Mouse (Mus musculus): Measurements from ENCODE around the gene Zbtb22. TPM values are rescaled to one million over a fixed set of nuclear protein-coding genes. Genes with fewer than 3 reads are reported as not detected.
"Not testable (repeated sequence)": the region's sequence is repeated elsewhere in the genome, so short reads cannot be mapped to it uniquely, and the experiment has no call there.

Zbtb22 gene
- polyA plus RNA-seq, 1 experiment, result 26.3 TPM

DNA sequence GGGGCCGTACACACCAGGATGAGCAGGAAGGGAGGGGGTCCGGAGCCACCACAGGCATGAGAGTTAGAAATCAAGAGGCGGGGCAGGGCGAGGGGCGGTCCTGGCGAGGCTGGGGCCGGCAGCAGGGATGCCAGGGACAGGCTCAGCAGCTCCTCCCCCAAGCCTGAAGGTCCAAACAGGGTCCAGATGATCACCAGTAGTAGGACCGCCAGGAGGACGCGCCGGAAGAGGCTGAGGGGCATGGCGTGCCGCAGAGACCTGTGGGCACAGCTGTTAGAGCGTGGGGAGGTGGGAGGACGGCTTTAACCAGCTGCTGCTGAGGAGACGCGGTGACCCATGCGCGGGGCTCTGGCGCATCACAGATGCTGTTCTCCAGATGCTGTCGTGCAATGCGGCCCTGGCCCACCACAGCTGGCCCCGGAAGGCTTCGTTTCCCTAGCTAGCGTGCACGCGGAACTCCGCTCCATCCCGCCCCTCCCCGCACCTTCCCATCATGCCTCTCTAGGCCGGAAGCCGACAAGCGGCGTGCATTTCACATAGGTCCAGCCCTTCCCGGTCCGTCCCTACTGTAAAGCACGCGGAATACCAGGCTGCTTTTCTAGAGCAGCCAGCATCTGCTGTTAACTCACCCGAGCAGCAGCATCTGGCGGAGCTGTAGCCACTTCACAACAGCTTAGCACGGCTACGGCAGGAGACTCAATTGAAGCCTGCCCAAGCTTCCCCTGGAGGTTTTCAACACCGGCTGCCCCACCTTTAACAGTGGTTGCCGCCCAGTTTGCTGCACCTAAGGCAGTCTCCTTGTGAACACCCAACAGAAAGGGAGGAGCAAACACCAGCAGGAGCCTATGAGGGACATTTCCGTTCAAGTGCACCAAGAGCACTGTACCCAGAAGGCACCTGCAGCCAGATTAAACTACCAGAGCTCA, 35.6 kb downstream of the Zbtb22 start, which contains the start of gene B3galt4:
Gene B3galt4, minus strand, starts transcription at position 468 of the 926 bp plus-strand sequence.
- TF ChIP-seq POLR2A (IDR thresholded peaks at IDR 0.05; ENCODE audit: borderline replicate concordance, control insufficient read depth, low read depth, low read length) (peak; percentile 59; the same call in 1 of the 2 replicates), CTCF (IDR thresholded peaks at IDR 0.05; ENCODE audit: control insufficient read depth, insufficient read depth, low read length) (peak; percentile 4; the same call in 1 of the 2 replicates)
- WGBS, result 1% methylated on average over 45 of the region's 45 CpGs
- H3K4me1 ChIP-seq (ENCODE audit: control insufficient read depth, insufficient read depth, low read length), result peaks cover 9% of the 10 kb centered on the region
- peak within 1 kb of the TSS; percentile 82 for H3K4me3 ChIP-seq (replicated peaks; ENCODE audit: control insufficient read depth, low read depth, low read length)
- H3K27ac ChIP-seq (ENCODE audit: control insufficient read depth, insufficient read depth, low read depth, low read length, poor library complexity), result peak within 1 kb of the TSS; percentile 85

DNA sequence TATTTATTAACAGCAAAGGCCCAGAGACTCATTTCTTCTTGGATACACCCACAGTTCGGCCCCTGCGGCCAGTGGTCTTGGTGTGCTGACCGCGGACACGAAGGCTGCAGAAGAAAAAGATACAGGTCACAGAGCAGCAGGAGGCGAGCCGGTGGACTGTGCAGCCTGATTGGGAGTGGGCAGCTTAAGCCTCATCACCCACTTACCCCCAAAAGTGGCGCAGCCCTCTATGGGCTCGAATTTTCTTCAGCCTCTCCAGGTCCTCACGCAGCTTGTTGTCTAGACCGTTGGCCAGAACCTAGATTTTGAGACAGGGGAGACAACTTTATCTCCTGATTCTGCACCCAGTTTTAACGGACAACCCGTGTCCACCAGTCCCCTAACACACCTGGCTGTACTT, 36.3 kb downstream of the Zbtb22 start:
- 80% methylated on average over 13 of the region's 13 CpGs for WGBS

DNA sequence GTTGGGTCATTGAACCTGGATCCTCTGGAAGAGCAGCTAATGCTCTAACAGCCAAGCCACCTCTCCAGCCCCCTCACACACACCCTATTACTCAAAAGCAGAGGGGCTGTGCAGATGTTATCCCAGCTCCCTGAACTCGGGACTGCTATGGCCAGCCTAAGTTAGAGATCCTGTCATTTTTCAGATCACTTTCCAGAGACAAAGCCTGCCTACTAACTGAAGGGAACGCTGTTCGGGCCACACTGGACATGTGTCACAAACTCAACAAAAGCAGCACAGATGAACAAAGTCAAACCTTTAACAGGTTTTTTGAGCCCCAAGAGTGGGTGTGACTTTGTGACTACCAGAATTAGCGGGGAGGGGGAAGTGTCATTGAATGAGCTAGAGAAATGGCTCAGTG, 37.2 kb downstream of the Zbtb22 start:
- TF ChIP-seq CTCF (IDR thresholded peaks at IDR 0.05; ENCODE audit: control insufficient read depth, insufficient read depth, low read length) (no peak), POLR2A (IDR thresholded peaks at IDR 0.05; ENCODE audit: borderline replicate concordance, control insufficient read depth, low read depth, low read length) (no peak)
- WGBS, result 73% methylated on average over 4 of the region's 4 CpGs
- no peak overlapping the region for H3K4me3 ChIP-seq (replicated peaks; ENCODE audit: control insufficient read depth, low read depth, low read length)
- no peak overlapping the region for H3K27ac ChIP-seq (ENCODE audit: control insufficient read depth, insufficient read depth, low read depth, low read length, poor library complexity)
- peaks cover 7% of the 10 kb centered on the region for H3K4me1 ChIP-seq (ENCODE audit: control insufficient read depth, insufficient read depth, low read length)

More for the DNA sequence above, 36.3 kb downstream of the Zbtb22 start:
- not testable (repeated sequence) for H3K4me3 ChIP-seq (replicated peaks; ENCODE audit: control insufficient read depth, low read depth, low read length); H3K4me1 ChIP-seq (ENCODE audit: control insufficient read depth, insufficient read depth, low read length)
- H3K27ac ChIP-seq (ENCODE audit: control insufficient read depth, insufficient read depth, low read depth, low read length, poor library complexity), result 0 out of 2 replicates have a peak overlapping the region, but pooled peaks have one; percentile 11

DNA sequence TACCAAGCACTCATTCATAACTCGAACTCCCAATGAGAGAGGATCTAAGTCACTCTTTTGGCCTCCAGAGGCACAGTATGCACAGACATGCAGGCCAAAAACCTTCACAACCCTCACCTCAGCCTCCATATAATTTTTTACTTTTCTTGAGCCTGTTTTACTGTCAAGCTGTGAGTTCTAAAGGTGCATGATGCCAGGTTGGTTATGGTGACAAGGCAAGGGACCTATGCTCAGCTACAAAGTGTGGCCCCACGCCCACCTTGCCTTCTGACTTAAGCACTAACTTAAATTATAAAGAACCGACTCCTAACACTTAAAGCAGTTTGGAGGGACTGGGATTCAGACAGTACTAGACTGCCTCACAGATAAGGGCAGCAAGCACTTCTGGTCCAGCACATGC, 37.6 kb downstream of the Zbtb22 start:
- TF ChIP-seq CTCF (IDR thresholded peaks at IDR 0.05; ENCODE audit: control insufficient read depth, insufficient read depth, low read length), result no peak
- TF ChIP-seq POLR2A (IDR thresholded peaks at IDR 0.05; ENCODE audit: borderline replicate concordance, control insufficient read depth, low read depth, low read length), result no peak
- Histone ChIP-seq H3K4me3 (replicated peaks; ENCODE audit: control insufficient read depth, low read depth, low read length) (no peak overlapping the region), H3K27ac (ENCODE audit: control insufficient read depth, insufficient read depth, low read depth, low read length, poor library complexity) (no peak overlapping the region), H3K4me1 (ENCODE audit: control insufficient read depth, insufficient read depth, low read length) (peaks cover 4% of the 10 kb centered on the region)
- WGBS, result 73% methylated on average over 3 of the region's 3 CpGs

DNA sequence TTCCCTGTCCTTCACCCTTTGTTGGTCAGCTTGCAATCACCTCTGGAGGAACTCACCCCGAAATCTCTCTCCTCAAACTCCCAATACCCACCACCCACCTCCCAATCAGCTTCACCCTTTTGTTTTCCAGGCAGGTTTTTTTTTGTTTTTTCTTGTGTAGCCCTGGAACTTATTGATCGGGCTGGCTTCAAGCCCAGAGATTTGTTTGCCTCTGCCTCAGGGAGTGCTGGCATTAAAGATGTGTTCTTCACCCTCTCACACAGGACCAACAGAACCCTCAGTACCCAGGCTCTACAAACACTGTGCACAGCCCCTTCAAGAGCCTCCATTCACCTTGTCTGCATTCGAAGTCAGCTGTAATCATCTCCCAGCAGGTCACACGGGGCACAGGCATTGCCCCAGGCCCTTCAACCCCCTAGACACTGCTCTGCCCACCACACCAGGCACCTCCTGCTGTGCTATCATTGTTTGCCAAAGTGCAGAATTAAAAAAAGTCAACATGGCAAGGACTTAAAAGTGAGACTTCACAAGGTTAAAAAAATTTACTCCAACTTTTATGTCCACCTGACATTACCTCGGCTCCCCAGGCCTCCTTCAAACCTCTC, 38.4 kb downstream of the Zbtb22 start:
- WGBS, result 36% methylated on average over 5 of the region's 5 CpGs
- H3K27ac ChIP-seq (ENCODE audit: control insufficient read depth, insufficient read depth, low read depth, low read length, poor library complexity), result no peak overlapping the region
- TF ChIP-seq CTCF (IDR thresholded peaks at IDR 0.05; ENCODE audit: control insufficient read depth, insufficient read depth, low read length) (no peak), POLR2A (IDR thresholded peaks at IDR 0.05; ENCODE audit: borderline replicate concordance, control insufficient read depth, low read depth, low read length) (no peak)
- peaks cover 3% of the 10 kb centered on the region for H3K4me1 ChIP-seq (ENCODE audit: control insufficient read depth, insufficient read depth, low read length)
- H3K4me3 ChIP-seq (replicated peaks; ENCODE audit: control insufficient read depth, low read depth, low read length), result peak overlapping the region; percentile 65

DNA sequence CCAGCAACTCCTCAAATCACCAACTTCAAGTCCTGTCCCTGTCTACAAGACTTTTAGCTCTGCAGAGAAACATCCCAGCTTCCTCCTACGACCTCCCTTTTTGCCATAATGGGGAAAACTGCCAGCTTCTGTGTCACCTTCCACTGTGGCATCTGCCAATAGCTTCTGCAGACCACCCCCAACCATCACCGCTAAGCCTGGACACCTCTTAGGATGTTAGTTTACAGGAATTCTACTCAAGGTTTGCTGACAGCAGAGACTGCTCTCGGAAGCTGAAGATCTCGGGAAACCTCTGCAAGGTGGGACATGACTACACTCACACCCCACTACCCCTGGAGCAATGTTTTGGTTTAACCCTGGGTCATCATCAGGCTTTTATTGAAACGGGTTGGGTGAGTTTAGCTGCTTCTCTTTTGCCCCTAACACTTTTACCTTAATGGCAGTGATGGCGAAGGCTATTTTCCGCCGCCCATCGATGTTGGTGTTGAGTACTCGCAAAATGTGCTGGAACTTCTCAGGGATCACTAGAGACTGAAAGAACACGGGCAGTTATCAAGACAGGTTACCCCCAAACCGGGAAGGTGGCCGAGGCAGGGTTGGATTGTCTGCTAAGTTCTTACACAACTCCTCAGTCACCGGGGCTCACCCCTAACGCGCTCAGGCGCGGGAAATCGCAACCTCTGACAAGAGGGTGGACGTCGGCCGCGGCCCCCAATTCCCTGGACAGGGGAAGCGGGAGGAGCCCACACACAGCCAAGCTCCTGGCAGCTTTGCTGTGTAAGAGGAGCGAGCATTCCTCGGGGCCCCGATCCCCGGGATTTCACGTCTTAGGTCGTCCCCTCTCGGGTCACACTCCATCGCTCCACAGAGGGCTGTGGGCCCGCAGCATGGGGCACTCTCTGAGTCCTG, 39.2 kb downstream of the Zbtb22 start:
- H3K4me1 ChIP-seq (ENCODE audit: control insufficient read depth, insufficient read depth, low read length), result peaks cover 3% of the 10 kb centered on the region
- TF ChIP-seq POLR2A (IDR thresholded peaks at IDR 0.05; ENCODE audit: borderline replicate concordance, control insufficient read depth, low read depth, low read length) (no peak), CTCF (IDR thresholded peaks at IDR 0.05; ENCODE audit: control insufficient read depth, insufficient read depth, low read length) (no peak)
- H3K27ac ChIP-seq (ENCODE audit: control insufficient read depth, insufficient read depth, low read depth, low read length, poor library complexity), result peak overlapping the region; percentile 92
- peak overlapping the region; percentile 65 for H3K4me3 ChIP-seq (replicated peaks; ENCODE audit: control insufficient read depth, low read depth, low read length)
- under 1% methylated on average over 33 of the region's 33 CpGs for WGBS

DNA sequence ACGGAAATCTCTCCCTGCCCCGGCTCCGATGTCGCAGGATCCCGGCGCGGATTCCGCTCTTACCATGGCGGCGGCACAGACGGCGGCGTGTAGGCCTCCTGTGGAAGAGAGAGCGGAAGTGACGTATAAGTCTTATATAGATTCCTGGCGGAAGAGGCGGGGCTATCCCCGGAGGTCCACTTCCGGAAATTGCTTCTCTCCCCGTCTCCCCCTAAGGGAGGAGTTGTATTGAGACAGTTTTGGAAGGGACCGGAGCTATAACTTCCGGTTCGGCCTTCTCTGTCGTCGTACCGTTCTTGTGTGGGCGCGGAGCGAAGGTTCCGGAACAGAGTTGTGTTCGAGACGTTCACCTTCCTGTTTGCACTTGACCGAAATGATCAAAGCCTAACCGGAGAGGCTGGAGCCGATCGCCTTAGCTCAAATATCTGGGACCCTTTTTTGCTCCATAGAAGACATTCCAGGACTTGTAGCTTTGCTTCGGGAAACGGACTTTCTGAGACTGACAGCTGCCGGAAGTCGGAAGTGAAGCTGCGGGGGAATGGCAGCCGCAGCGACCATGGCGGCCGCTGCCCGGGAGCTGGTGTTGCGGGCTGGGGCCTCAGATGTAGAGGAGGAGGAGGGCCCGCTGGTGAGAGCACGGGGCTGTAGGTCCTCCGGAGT, 40.0 kb downstream of the Zbtb22 start, which contains the start of the genes Vps52 and Rps18:
Gene Vps52, plus strand, starts transcription at position 258 of the 660 bp plus-strand sequence.
Gene Rps18, minus strand, starts transcription at position 447 of the 660 bp plus-strand sequence.
- Histone ChIP-seq H3K27ac (ENCODE audit: control insufficient read depth, insufficient read depth, low read depth, low read length, poor library complexity) (peak within 1 kb of the TSS; percentile 92), H3K4me1 (ENCODE audit: control insufficient read depth, insufficient read depth, low read length) (peaks cover 1% of the 10 kb centered on the region; the same call in 1 of the 2 replicates), H3K4me3 (replicated peaks; ENCODE audit: control insufficient read depth, low read depth, low read length) (peak within 1 kb of the TSS; percentile 95)
- peak; percentile 94 for TF ChIP-seq POLR2A (IDR thresholded peaks at IDR 0.05; ENCODE audit: borderline replicate concordance, control insufficient read depth, low read depth, low read length)
- TF ChIP-seq CTCF (IDR thresholded peaks at IDR 0.05; ENCODE audit: control insufficient read depth, insufficient read depth, low read length), result no peak
- WGBS, result under 1% methylated on average over 50 of the region's 50 CpGs
